ENCODE assay signal across 13 mouse cellular contexts in the genomic region with DNA sequence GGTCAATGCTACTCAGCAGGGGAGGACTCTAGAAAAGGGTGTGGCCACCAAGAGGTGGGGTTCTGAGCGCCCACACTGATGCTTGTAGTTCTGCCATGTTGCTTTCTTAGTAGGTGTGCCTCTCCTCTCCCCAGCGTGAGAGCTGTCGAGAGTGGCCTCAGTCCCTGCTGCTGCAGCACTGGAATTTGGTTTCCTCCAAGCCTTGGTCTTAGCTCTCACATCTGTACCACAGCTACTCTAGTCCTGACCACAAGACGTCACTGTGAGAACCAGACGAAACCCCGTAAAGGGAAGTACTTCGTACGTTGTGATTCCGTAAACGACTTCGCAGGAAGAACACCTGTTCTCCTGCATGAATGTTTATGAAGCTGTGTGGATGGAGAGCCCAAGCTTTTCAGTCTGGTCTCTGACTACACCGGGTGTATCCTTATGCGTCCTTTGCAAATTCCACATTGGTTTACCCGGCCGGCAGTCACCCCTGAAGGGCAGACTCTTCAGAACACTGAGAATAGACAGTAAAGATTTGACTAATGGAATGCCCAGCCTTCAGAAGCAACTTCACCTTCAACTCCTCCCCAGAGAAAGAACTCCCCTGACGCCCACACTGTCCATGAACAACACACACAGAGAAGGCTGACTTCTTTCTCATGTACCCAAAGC. TPM values are rescaled to one million over a fixed set of nuclear protein-coding genes. Genes with fewer than 3 reads are reported as not detected.
A peak's percentile ranks its signal among the peaks of the same experiment; 100 is the strongest.
DNase-seq lines count a peak whose midpoint lies in the region; ATAC-seq and TF ChIP-seq lines count a peak whose summit lies in the region.
"Had no signal": no experiment of that assay in that cellular context is flagged by ENCODE, and none has a peak within 500 bp of the region (broad histone marks: within the 10 kb centered on the region; RNA-seq: fewer than 3 reads in every experiment).

No protein-coding gene starts in this region.

- no peak; the same call in 1 of the 2 replicates for TF ChIP-seq CTCF in lung, postnatal 0 days (IDR thresholded peaks at IDR 0.05)

- intact Hi-C loops in left cerebral cortex, postnatal 4 days (cut with DNase I): no loop called here

- no peaks in the 10 kb centered on the region for H3K27me3 ChIP-seq in heart, embryonic 15.5 days
- no peaks in the 10 kb centered on the region for H3K27me3 ChIP-seq in lung, postnatal 0 days (replicated peaks; ENCODE audit: insufficient read depth, low read length)
- H3K27me3 ChIP-seq: kidney, embryonic 15.5 days had no signal

- peaks cover 33% of the 10 kb centered on the region for H3K4me1 ChIP-seq in heart, embryonic 15.5 days (replicated peaks)
- H3K4me1 ChIP-seq in lung, postnatal 0 days (ENCODE audit: insufficient read depth, low read depth, low read length): no peaks in the 10 kb centered on the region; the same call in 1 of the 2 replicates
- H3K4me1 ChIP-seq: megakaryocyte, embryonic 14.5 days had no signal

- peak overlapping the region; percentile 43 for H3K27ac ChIP-seq in heart, embryonic 15.5 days
- H3K27ac ChIP-seq in lung, postnatal 0 days (ENCODE audit: low read length): peak overlapping the region; percentile 59
- H3K27ac ChIP-seq: kidney, embryonic 15.5 days; left cerebral cortex, adult 2 months had no signal

- no peak; the same call in 1 of the 2 replicates for ATAC-seq in heart, embryonic 15.5 days (replicated peaks; ENCODE audit: insufficient number of reproducible peaks, insufficient read depth, low FRiP score, low read depth)
- peak; percentile 77 for ATAC-seq in lung, postnatal 0 days
- no peak for ATAC-seq in erythroid progenitor cell, adult 5-6 weeks (replicated peaks; ENCODE audit: low FRiP score, poor library complexity, severe bottlenecking)

- no peaks in the 10 kb centered on the region for H3K9me3 ChIP-seq in heart, embryonic 15.5 days (replicated peaks)
- no peaks in the 10 kb centered on the region for H3K9me3 ChIP-seq in lung, postnatal 0 days (ENCODE audit: low read length)
- H3K9me3 ChIP-seq: kidney, embryonic 15.5 days had no signal

- no peak overlapping the region for H3K4me2 ChIP-seq in heart, embryonic 15.5 days
- 0 out of 2 replicates have a peak overlapping the region, but pooled peaks have one; percentile 12 for H3K4me2 ChIP-seq in lung, postnatal 0 days (replicated peaks; ENCODE audit: low read depth, low read length)
- H3K4me2 ChIP-seq: kidney, embryonic 15.5 days had no signal

- WGBS in heart, embryonic 15.5 days: 58% methylated on average over 16 of the region's 16 CpGs
- WGBS in lung, postnatal 0 days: 44% methylated on average over 16 of the region's 16 CpGs

- no peak overlapping the region for H3K9ac ChIP-seq in heart, embryonic 15.5 days
- no peak overlapping the region for H3K9ac ChIP-seq in lung, postnatal 0 days (replicated peaks; ENCODE audit: low read depth)
- H3K9ac ChIP-seq: kidney, embryonic 15.5 days had no signal

- DNase-seq in heart, postnatal 4 days: no peak
- peak; percentile 16 to 37 for DNase-seq in CD8-positive naive resting alpha-beta T cell, adult 2 months (ENCODE audit: low read depth in 2 of 2, low spot score in 2 of 2)
- peak; percentile 27 for DNase-seq in lung, postnatal 0 days (ENCODE audit: low spot score)
- peak; percentile 17 to 58 for DNase-seq in spleen, postnatal 4 days (ENCODE audit: low spot score in 2 of 2)
- DNase-seq in left cerebral cortex, postnatal 4 days: no peak
- no peak for DNase-seq in right cerebral cortex, adult 2 months (ENCODE audit: low spot score in 2 of 2)
- DNase-seq: adrenal gland, postnatal 36 days; cerebellum, postnatal 36 days had no signal

- H3K36me3 ChIP-seq in heart, embryonic 15.5 days: no peaks in the 10 kb centered on the region
- no peaks in the 10 kb centered on the region for H3K36me3 ChIP-seq in lung, postnatal 0 days (ENCODE audit: insufficient read depth, low read length)
- H3K36me3 ChIP-seq: kidney, embryonic 15.5 days had no signal

- no peak for TF ChIP-seq EP300 in lung, postnatal 0 days (IDR thresholded peaks at IDR 0.05)

- no peak overlapping the region for H3K4me3 ChIP-seq in heart, embryonic 15.5 days
- H3K4me3 ChIP-seq in lung, postnatal 0 days (ENCODE audit: low read depth, low read length): no peak overlapping the region
- H3K4me3 ChIP-seq: kidney, embryonic 15.5 days; left cerebral cortex, adult 2 months; megakaryocyte, embryonic 14.5 days had no signal

RNA-seq across cellular contexts. Expression of gene Tmem108, which starts 53.0 kb away (rescaled TPM):
- polyA plus RNA-seq in heart, embryonic 15.5 days (2015; fragmentation: Nextera tagmentation; extraction: Ambion mirVana): 42.7 and 50.8 TPM in 2 replicates
- 10 to 100 TPM; 17.6 to 21.9 TPM for total RNA-seq in heart, postnatal 4 days (2021)
- 7.3 and 9.3 TPM in 2 replicates for polyA plus RNA-seq in lung, postnatal 0 days (2015; fragmentation: Nextera tagmentation; extraction: Ambion mirVana)
- total RNA-seq in left cerebral cortex, postnatal 4 days (2021): 10 to 100 TPM; 58.4 to 59.7 TPM
- total RNA-seq in erythroid progenitor cell, adult 5-6 weeks (2015; ENCODE audit: low replicate concordance): 2.9 TPM in 1 of 2 replicates, not detected in the other
- total RNA-seq in erythroid progenitor cell, adult 5-6 weeks (2017; ENCODE audit: low replicate concordance): 2.4 TPM in 1 of 2 replicates, not detected in the other

Comparison
In these comparisons a context has a peak if more than half of its experiments do, and no peak if none do; other contexts are left out.
1. DNase-seq: peak in CD8-positive naive resting alpha-beta T cell, adult 2 months (2 of 2), lung, postnatal 0 days (single experiment) and spleen, postnatal 4 days (2 of 2); none in heart, postnatal 4 days (single experiment), left cerebral cortex, postnatal 4 days (single experiment) and right cerebral cortex, adult 2 months (0 of 2).
2. RNA of gene Tmem108, which starts 53.0 kb away (total RNA-seq): 58.4 to 59.7 TPM in left cerebral cortex, postnatal 4 days and 17.6 to 21.9 TPM in heart, postnatal 4 days; 2.4 to 2.9 TPM in erythroid progenitor cell, adult 5-6 weeks; every median in the first group is over 4 times any median in the second.